Mouse (Mus musculus): Measurements from ENCODE around the gene Gas2l2.

Gene Gas2l2

GRCm38 (mm10) chr11:83394802-83395439 lies 34.3 kb downstream of the Gas2l2 start:
- DNase-seq (ENCODE audit: low read depth, low spot score): no peak

- no peak for DNase-seq (ENCODE audit: low read depth, low spot score)
Measured at GRCm38 (mm10) chr11:83393062-83393461, 36.2 kb downstream of the Gas2l2 start.

DNA sequence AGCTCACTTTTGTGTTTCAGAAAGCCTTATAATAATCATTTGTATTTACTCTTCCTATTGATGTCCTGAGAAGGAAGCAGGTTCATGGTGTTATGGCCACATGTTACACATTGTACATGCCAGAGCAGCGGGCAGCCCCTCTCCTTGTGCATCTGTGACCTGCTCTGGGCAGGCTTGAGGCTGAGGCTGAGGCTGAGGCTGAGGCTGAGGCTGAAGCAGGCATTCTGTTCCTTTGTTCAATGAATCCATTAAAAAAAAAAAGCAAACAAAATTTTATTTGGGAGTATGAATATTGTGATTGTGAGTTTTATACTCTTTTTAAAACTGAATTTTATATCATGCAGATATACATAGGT lies 45.7 kb downstream of the Gas2l2 start:
- DNase-seq (ENCODE audit: low read depth, low spot score): no peak

DNA sequence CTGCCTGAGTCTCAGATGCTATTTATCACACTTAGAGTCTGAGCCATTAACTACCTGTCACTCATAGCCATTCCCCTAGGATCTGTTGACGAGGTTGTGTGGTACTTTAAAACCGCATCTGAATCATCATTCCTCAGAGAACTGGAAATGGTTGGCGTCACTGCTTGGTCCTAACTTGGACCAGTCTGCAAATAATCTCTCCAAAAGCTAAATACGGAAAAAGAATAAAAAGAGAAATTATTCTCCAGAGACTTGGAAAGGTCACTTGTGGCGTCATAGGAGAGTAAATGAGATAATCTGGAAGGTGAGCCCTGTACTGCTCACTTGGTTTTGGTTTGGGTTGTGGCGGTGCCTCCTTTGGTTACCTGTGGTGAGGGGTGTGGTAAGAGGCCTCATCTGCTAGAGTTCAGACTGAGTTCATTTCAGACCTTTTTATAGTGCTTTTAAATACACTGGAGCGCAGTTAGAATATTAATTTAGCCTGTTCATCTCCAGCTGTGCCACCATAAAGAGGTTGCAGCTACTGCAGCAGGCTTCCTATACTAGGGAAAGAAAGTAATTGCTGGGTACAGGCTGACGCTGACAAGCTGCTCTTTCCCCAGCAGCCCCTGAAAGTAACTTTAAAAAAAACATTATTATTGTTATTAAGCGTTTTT lies 46.3 kb downstream of the Gas2l2 start:
- no peak for DNase-seq (ENCODE audit: low read depth, low spot score)

GRCm38 (mm10) chr11:83379745-83380341 lies 49.4 kb downstream of the Gas2l2 start:
- no peak for DNase-seq (ENCODE audit: low read depth, low spot score)
